Mouse (Mus musculus) myocyte (in vitro differentiated cells): ENCODE results near the gene Msi2.

ENCODE experiments used
- MAX ChIP-seq: IDR thresholded peaks from one replicate; pipeline ENCODE4 v1.6.1; 2011; ENCODE audit warnings: low read depth, mild to moderate bottlenecking, control low read depth
- MYOD1 ChIP-seq, 3 experiments: IDR thresholded peaks; one replicate each; pipeline ENCODE4 v1.6.1; 2011; ENCODE audit warnings: control low read depth in 2 of 3, low read depth in 2 of 3, mild to moderate bottlenecking in 2 of 3, moderate library complexity in 1 of 3; ENCODE audit not compliant: insufficient read length in 2 of 3, control insufficient read depth in 1 of 3
- MYOG ChIP-seq, 3 experiments: IDR thresholded peaks; one replicate each; pipeline ENCODE4 v1.6.1; 2011; ENCODE audit warnings: control low read depth in 2 of 3, low read depth in 2 of 3, mild to moderate bottlenecking in 2 of 3; ENCODE audit not compliant: insufficient read length in 2 of 3, control insufficient read depth in 1 of 3, insufficient read depth in 1 of 3
- POLR2A ChIP-seq: IDR thresholded peaks from one replicate; pipeline ENCODE4 v1.6.1; 2011; ENCODE audit warnings: low read depth, mild to moderate bottlenecking, control low read depth, moderate library complexity; ENCODE audit not compliant: insufficient read length
- TCF3 ChIP-seq: IDR thresholded peaks from one replicate; pipeline ENCODE4 v1.6.1; 2011; ENCODE audit warnings: low read depth, control low read depth; ENCODE audit not compliant: insufficient read length
- USF1 ChIP-seq: IDR thresholded peaks from one replicate; pipeline ENCODE4 v1.6.1; 2011; ENCODE audit warnings: low read depth, mild to moderate bottlenecking, control low read depth, moderate library complexity

- no peak for TF ChIP-seq USF1
- no peak for TF ChIP-seq POLR2A
- TF ChIP-seq TCF3, result no peak
- TF ChIP-seq MAX, result no peak
- peak in 2 of 3 experiments; percentile 40 to 53 for TF ChIP-seq MYOG (IDR thresholded peaks at IDR 0.05; ENCODE audit: control insufficient read depth in 1 of 3, insufficient read depth in 1 of 3, insufficient read length in 2 of 3, low read depth in 2 of 3)
- peak; percentile 48 to 63 (median 53) for TF ChIP-seq MYOD1 (IDR thresholded peaks at IDR 0.05; ENCODE audit: control insufficient read depth in 1 of 3, insufficient read length in 2 of 3, low read depth in 2 of 3)
These were observed 8.3 kb downstream of the Msi2 start for GRCm38 (mm10) chr11:88709876-88710614.
